Mouse (Mus musculus): ENCODE measurements at regions not wholly inside any gene's neighbourhood (a gene's known extent, or its start where the extent isn't known, plus 50 kb on each side); places are given as distances from the start of the nearest gene placed in this dataset.
"Not testable (repeated sequence)": the region's sequence is repeated elsewhere in the genome, so short reads cannot be mapped to it uniquely, and the experiment has no call there.

DNA sequence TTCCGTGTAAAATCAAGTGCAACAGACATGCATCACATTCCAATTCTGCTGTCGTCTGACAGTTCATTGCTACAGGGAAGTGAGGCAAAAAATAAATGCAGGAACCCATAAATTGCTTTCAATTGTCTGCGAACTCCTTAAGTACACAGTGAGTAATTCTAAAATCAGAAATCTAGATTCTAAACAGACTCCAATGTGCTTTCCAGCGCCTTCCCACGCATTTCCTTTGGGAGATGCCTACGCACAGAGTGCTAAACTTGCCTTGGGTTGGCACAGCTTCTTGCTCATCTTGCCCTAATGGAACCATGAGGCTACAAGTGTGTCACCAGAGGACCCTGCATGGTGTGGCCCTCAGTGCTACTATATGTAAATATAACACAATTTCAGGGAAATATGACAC, 212.6 kb downstream of the Samd5 start:
- DNase-seq (ENCODE audit: low spot score in 2 of 2): no peak

GRCm38 (mm10) chr10:9459145-9459544, 215.9 kb downstream of the Samd5 start:
- no peak for DNase-seq (ENCODE audit: low spot score in 2 of 2)

DNA sequence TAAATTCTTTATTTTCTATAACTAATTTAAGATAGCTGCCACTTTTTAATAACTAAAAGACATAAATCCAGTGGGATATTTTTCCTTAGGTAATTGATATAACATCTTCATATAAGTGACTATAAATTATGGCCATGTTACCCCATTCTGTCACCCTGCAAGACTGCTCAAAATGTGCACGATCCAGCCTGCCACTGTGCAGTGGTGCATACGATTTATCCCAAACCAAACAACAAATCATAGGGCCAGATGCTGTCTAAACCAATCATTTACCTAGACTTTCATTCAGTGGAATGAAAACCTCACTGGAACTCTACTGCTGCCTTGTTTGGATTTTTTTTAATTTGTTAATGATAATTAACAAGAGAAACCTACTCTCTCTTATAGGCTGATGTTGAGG, 216.5 kb downstream of the Samd5 start:
- no peak for DNase-seq (ENCODE audit: low spot score in 2 of 2)

DNA sequence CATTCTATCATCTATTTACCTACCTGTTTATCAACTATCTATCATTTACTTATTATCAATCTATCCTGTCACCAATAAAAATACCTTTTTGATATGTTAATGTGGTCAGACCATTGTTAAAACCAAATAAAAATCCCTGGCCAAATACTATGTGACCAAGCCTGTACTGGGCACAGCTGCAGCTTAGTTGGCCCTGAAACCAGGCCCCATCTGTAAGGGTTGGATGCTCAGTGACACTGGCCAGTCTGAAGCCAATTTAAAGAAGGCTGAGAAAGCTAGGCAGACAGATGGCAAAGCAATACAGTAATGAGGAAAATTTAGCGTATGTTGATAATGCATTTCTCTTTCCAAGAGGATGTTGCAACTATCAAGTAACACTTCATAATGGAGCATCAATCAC, 217.8 kb downstream of the Samd5 start:
- no peak for DNase-seq (ENCODE audit: low spot score in 2 of 2)

DNA sequence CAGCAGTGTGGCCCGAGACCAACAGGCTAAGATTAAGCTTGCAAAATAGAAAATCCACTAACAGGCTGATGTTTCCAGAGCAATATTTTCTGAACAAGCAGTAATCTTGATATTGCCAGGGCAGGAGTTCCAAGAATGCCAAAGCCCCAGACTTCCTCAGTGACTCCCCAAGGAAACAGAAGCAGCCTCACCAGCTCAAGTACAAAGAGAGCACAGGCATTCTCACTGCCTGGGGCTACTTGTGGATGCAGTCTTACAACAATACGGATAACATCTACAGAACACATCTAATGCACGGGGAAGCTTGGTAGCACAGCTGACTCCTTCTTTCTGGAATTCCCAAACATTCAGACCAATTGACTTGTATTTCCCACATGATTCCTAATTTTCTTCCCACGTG, 235.9 kb downstream of the Samd5 start:
- DNase-seq (ENCODE audit: low spot score in 2 of 2): no peak

- DNase-seq (ENCODE audit: low spot score in 2 of 2): no peak
Observed at GRCm38 (mm10) chr10:9438366-9438765, 236.6 kb downstream of the Samd5 start.

DNA sequence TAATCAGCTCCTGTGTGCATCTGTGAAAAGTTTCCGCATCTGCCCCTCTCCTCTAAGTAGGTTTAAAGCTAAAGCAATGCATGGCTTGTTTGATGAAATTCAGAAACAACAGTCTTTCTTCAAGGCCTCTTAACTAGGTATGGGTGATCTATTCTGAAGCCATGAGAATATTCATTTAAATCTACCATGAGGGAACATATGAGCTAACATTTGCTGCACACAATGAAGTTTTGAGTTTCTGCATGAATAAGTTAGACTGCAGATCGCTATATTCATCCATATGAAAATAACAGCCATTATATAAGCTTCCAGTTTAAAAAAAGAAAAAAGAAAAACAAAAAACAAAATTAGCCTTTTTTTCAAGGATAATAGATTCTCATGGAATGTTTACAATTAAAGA, 245.9 kb downstream of the Samd5 start:
- DNase-seq (ENCODE audit: low spot score in 2 of 2): no peak

DNA sequence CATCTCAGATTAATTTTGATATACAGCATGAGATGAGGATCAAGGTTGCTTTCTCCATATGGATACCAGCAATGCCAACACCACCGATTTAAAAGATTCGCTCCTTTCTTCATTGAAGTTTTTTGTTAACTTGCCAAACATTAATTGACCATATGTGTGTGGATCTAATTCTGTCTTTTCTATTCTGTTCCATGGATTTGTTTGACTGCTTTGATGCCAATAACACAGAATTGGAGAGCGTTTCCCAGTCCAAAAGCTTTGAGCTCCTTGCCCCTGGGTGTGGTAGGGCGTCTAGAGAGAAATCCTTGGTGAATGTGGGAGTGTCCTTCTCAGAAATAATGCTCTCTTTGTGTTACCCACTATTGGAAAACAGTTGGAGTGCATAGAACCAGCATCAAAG, 254.3 kb downstream of the Samd5 start:
- no peak for DNase-seq (ENCODE audit: low spot score in 2 of 2)

GRCm38 (mm10) chr10:9416685-9417084, 258.3 kb downstream of the Samd5 start:
- DNase-seq (ENCODE audit: low spot score in 2 of 2): no peak

DNA sequence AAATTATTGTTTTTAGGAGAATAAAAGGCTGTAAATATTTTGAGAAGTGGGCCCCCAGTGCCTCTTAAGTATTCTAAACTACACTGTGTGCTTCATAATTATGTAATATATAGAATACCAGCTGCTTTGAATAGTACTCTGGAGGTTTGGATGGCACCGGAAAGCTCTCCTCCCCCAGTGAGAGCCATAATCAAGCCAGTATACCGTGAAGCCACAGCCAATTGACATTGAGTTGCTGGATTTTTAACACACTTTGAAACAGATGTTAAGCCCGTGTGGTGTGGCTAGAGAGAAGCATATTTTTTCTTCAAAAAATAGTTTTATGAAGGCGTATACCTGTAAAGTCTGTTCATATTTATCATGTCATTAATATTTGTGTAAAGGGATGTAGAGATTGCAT, 268.9 kb downstream of the Samd5 start:
- DNase-seq (ENCODE audit: low spot score in 2 of 2): no peak

GRCm38 (mm10) chr10:9405417-9405816, 269.6 kb downstream of the Samd5 start:
- no peak for DNase-seq (ENCODE audit: low spot score in 2 of 2)

- no peak for DNase-seq (ENCODE audit: low spot score in 2 of 2)
Observed at GRCm38 (mm10) chr10:9404963-9405362, 270.0 kb downstream of the Samd5 start.

DNA sequence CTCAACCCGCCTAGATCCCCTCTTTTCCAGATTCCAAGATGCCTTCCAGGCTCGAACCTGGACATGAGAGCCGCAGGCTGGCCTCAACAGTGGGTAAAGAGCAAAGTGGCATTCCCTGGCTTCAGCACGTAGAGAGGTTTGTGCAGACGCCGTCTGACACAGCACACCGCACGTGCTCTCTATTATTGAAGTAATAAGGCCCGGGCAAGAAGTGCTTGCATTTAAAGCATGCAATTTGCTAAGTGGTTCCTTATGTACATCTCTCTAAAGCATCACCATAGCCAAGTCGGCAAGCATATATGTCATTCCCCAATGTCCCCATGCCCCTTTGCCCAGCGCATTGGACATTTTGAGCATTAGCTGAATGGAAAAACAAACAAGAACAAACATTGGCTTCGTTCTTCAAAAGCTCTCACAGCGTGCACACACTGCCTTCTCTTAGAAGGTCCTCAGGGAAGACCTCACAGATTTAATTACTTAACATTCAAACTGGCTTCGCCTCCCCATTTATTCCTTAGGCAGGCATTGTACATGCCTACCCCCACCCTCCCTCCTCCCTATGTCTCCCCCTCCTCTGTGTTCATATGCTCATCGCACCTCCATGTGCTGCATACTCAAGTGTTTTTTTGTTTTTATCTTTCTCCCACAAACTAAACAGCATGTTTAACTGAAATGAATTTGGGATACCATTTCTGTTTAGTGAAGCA, 273.9 kb downstream of the Samd5 start:
- DNase-seq (ENCODE audit: low spot score in 2 of 2): no peak

GRCm38 (mm10) chr10:9377440-9378101, 297.4 kb downstream of the Samd5 start:
- no peak for DNase-seq (ENCODE audit: low spot score in 2 of 2)

- DNase-seq (ENCODE audit: low spot score in 2 of 2): no peak
Observed at GRCm38 (mm10) chr10:9362306-9362865, 312.6 kb downstream of the Samd5 start.

DNA sequence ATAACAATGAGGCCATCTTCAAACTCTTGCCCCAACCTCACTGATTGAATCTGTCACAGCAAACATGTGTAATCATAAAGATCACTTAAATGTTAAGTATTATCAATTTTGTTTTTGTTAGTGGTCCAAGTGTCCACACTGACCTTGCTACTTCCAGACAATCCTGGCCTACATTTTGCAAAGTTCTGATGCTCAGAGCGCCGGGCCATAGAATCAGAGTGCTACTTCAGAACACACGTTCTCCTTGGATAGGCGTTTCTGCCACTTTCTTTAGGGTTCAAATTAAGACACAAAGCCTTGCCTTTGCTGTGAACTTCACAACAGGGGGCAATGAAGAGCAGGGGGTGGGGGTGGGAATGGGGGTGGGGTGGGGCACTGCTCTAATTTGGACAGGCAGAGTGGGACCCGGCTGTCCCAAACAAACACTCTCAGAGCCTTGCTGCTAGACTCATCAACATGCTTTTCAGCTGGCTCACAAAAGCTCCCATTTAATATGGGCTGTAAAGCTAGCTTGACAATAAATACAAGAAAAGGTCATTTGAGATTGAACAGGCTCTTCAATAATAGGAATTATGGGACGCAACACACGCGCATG, 336.7 kb downstream of the Samd5 start:
- DNase-seq (ENCODE audit: low spot score in 2 of 2): no peak

GRCm38 (mm10) chr10:9334245-9334845, 340.7 kb downstream of the Samd5 start:
- DNase-seq (ENCODE audit: low spot score in 2 of 2): no peak

GRCm38 (mm10) chr10:9331694-9332093, 343.3 kb downstream of the Samd5 start:
- no peak for DNase-seq (ENCODE audit: low spot score in 2 of 2)

- DNase-seq (ENCODE audit: low spot score in 2 of 2): no peak
Observed at GRCm38 (mm10) chr10:9328324-9328723, 346.7 kb downstream of the Samd5 start.

GRCm38 (mm10) chr10:9327881-9328280, 347.1 kb downstream of the Samd5 start:
- not testable (repeated sequence) for DNase-seq (ENCODE audit: low spot score in 2 of 2)

- DNase-seq (ENCODE audit: low spot score in 2 of 2): no peak
Observed at GRCm38 (mm10) chr10:9312326-9312725, 362.7 kb downstream of the Samd5 start.

DNA sequence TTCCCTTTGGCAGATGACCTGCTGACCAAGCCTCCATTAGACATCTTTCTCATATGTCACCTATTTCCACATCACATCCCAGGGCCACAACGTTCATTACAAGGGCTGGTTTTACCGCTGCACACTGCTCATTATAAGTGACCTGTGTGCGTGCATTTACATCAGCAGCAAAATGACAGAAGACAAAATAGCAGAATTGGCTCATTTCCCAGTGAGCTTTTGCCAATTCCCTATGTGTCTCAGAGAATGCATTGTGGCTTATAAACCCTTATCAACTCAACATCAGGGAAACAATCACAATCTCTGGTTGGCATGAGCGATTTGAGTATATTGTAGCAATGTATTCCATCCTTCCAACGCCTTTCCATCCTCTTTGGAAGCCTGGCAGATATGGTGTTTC, 364.7 kb downstream of the Samd5 start:
- DNase-seq (ENCODE audit: low spot score in 2 of 2): no peak

Measured in spleen, postnatal 36 days (tissue).